7 mouse cellular contexts compared by ENCODE assay signal in genomic region chrX:107679203-107679602, GRCm38 (mm10). TPM values are rescaled to one million over a fixed set of nuclear protein-coding genes. Genes with fewer than 3 reads are reported as not detected.
DNase-seq lines count a peak whose midpoint lies in the region; ATAC-seq and TF ChIP-seq lines count a peak whose summit lies in the region.

No protein-coding gene starts in this region.

- no peaks in the 10 kb centered on the region for H3K27me3 ChIP-seq in lung, postnatal 0 days (replicated peaks; ENCODE audit: insufficient read depth, low read length)
- no peaks in the 10 kb centered on the region for H3K27me3 ChIP-seq in cerebellum, adult 2 months (ENCODE audit: control insufficient read depth, insufficient read depth, low read length)

- H3K9me3 ChIP-seq in lung, postnatal 0 days (ENCODE audit: low read length): no peaks in the 10 kb centered on the region

- no peak for TF ChIP-seq POLR2A in embryonic fibroblast, embryonic 13.5 days (IDR thresholded peaks at IDR 0.05; ENCODE audit: low read depth, low read length)
- TF ChIP-seq POLR2A in olfactory bulb, adult 2 months (IDR thresholded peaks at IDR 0.05; ENCODE audit: insufficient read depth, low read depth, low read length): no peak
- TF ChIP-seq POLR2A in cerebellum, adult 2 months (IDR thresholded peaks at IDR 0.05; ENCODE audit: borderline replicate concordance, insufficient read depth, low read length): no peak

- H3K36me3 ChIP-seq in lung, postnatal 0 days (ENCODE audit: insufficient read depth, low read length): no peaks in the 10 kb centered on the region

- WGBS in lung, postnatal 0 days: 14% methylated on average over 10 of the region's 10 CpGs
- 11% methylated on average over 10 of the region's 10 CpGs for WGBS in olfactory bulb, adult 2 months
- 3% methylated on average over 10 of the region's 10 CpGs for WGBS in cerebellum, adult 2 months

- H3K4me1 ChIP-seq in lung, postnatal 0 days (ENCODE audit: insufficient read depth, low read depth, low read length): no peaks in the 10 kb centered on the region
- H3K4me1 ChIP-seq in embryonic fibroblast, embryonic 13.5 days (ENCODE audit: control insufficient read depth, insufficient read depth, low read length): no peaks in the 10 kb centered on the region
- H3K4me1 ChIP-seq in olfactory bulb, adult 2 months (ENCODE audit: control insufficient read depth, insufficient read depth, low read length): 0 out of 2 replicates have a peak, but pooled peaks cover 3% of the 10 kb centered on the region
- H3K4me1 ChIP-seq in cerebellum, adult 2 months (ENCODE audit: control insufficient read depth, insufficient read depth, low read length): no peaks in the 10 kb centered on the region

- H3K4me3 ChIP-seq in lung, postnatal 0 days (ENCODE audit: low read depth, low read length): peak overlapping the region; percentile 23; the same call in 1 of the 2 replicates
- peak overlapping the region; percentile 29 for H3K4me3 ChIP-seq in embryonic fibroblast, embryonic 13.5 days (ENCODE audit: insufficient read depth, low read length)
- peak overlapping the region; percentile 23 for H3K4me3 ChIP-seq in olfactory bulb, adult 2 months (ENCODE audit: insufficient read depth, low read depth, low read length)
- no peak overlapping the region for H3K4me3 ChIP-seq in cerebellum, adult 2 months (replicated peaks; ENCODE audit: insufficient read depth, low read depth, low read length)

- no peak overlapping the region for H3K9ac ChIP-seq in lung, postnatal 0 days (replicated peaks; ENCODE audit: low read depth)

- no peak overlapping the region for H3K27ac ChIP-seq in lung, postnatal 0 days (ENCODE audit: low read length)
- no peak overlapping the region for H3K27ac ChIP-seq in embryonic fibroblast, embryonic 13.5 days (ENCODE audit: insufficient read depth, low read length)
- no peak overlapping the region for H3K27ac ChIP-seq in olfactory bulb, adult 2 months (ENCODE audit: insufficient read depth, low read depth, low read length)
- H3K27ac ChIP-seq in cerebellum, adult 2 months (ENCODE audit: insufficient read depth, low read length): no peak overlapping the region

- no peak for TF ChIP-seq CTCF in lung, postnatal 0 days (IDR thresholded peaks at IDR 0.05)
- TF ChIP-seq CTCF in embryonic fibroblast, embryonic 13.5 days (IDR thresholded peaks at IDR 0.05; ENCODE audit: borderline replicate concordance, insufficient read depth, low read length): no peak
- TF ChIP-seq CTCF in olfactory bulb, adult 2 months (IDR thresholded peaks at IDR 0.05; ENCODE audit: insufficient read depth, low read depth, low read length): no peak
- TF ChIP-seq CTCF in cerebellum, adult 2 months (IDR thresholded peaks at IDR 0.05; ENCODE audit: borderline replicate concordance, insufficient read depth, low read depth, low read length): no peak

- no peak for ATAC-seq in lung, postnatal 0 days

- peak overlapping the region; percentile 44 for H3K4me2 ChIP-seq in lung, postnatal 0 days (replicated peaks; ENCODE audit: low read depth, low read length)

- TF ChIP-seq EP300 in lung, postnatal 0 days (IDR thresholded peaks at IDR 0.05): no peak

- DNase-seq in lung, postnatal 0 days (ENCODE audit: low spot score): no peak
- no peak for DNase-seq in lung, adult 18-20 months
- DNase-seq in kidney, postnatal 14 days: peak; percentile 0
- DNase-seq in MN1 (ENCODE audit: low spot score): no peak
- no peak for DNase-seq in cerebellum, adult 2 months

RNA-seq across cellular contexts. Expression of gene Tbx22, which starts 11.4 kb away (rescaled TPM):
- not detected in 2 replicates for polyA plus RNA-seq in lung, postnatal 0 days (2015; fragmentation: Nextera tagmentation; extraction: Ambion mirVana)
- not detected in 2 replicates for polyA plus RNA-seq in embryonic fibroblast, embryonic 13.5 days (2011; ENCODE audit: insufficient read length, low read depth, missing spikeins)
- not detected in 2 replicates for polyA plus RNA-seq in olfactory bulb, adult 2 months (2012; ENCODE audit: insufficient read depth, insufficient read length, low replicate concordance, missing spikeins)
- not detected in 2 replicates for polyA plus RNA-seq in cerebellum, adult 2 months (2012; rRNA removed)
